Mouse (Mus musculus) liver, postnatal 0 days (tissue): ENCODE measurements around the gene P2ry6. TPM values are rescaled to one million over a fixed set of nuclear protein-coding genes. Genes with fewer than 3 reads are reported as not detected.

ENCODE experiments used
- ATAC-seq: fragments of 200-750 bp; cut with Nextera tagmentation; 2 replicates; pipeline ENCODE4 v1.8.0; 2017; ENCODE audit warnings: mild to moderate bottlenecking, moderate library complexity
- DNase-seq: peaks from one replicate; pipeline ENCODE4 v3.0.0-alpha.2; 2016
- H3K27ac ChIP-seq: fragments of 300-500 bp; sonication (generic); 2 replicates; pipeline ENCODE4 v1.5.1; 2014; ENCODE audit warnings: antibody characterized with exemption, moderate library complexity, mild to moderate bottlenecking, low read depth
- H3K27me3 ChIP-seq: fragments of 300-500 bp; sonication (generic); 2 replicates; pipeline ENCODE4 v1.6.1; 2014; ENCODE audit warnings: low read length, control low read depth, mixed read lengths; ENCODE audit not compliant: insufficient read depth
- H3K36me3 ChIP-seq: fragments of 300-500 bp; sonication (generic); replicated peaks from 2 replicates; pipeline ENCODE4 v1.6.1; 2014; ENCODE audit warnings: mild to moderate bottlenecking, control low read depth, low read length, moderate library complexity, mixed read lengths; ENCODE audit not compliant: insufficient read depth
- H3K4me1 ChIP-seq: fragments of 300-500 bp; sonication (generic); 2 replicates; pipeline ENCODE4 v1.6.1; 2014; ENCODE audit warnings: antibody characterized with exemption, mild to moderate bottlenecking, control low read depth; ENCODE audit not compliant: insufficient read depth
- H3K4me2 ChIP-seq: fragments of 300-500 bp; sonication (generic); 2 replicates; pipeline ENCODE4 v1.6.1; 2014; ENCODE audit warnings: low read depth, mild to moderate bottlenecking, low read length, moderate library complexity, mixed read lengths
- H3K4me3 ChIP-seq: fragments of 300-500 bp; sonication (generic); 2 replicates; pipeline ENCODE4 v1.5.1; 2014; ENCODE audit warnings: low read depth, low read length
- H3K9ac ChIP-seq: fragments of 300-500 bp; sonication (generic); replicated peaks from 2 replicates; pipeline ENCODE4 v1.6.1; 2014; ENCODE audit warnings: mild to moderate bottlenecking, moderate library complexity
- H3K9me3 ChIP-seq: fragments of 300-500 bp; sonication (generic); 2 replicates; pipeline ENCODE4 v1.6.1; 2016; ENCODE audit warnings: mild to moderate bottlenecking, control low read depth, low read length, mixed read lengths
- CTCF ChIP-seq: sonication (generic); IDR thresholded peaks from 2 replicates; pipeline ENCODE4 v1.5.1; 2016; ENCODE audit warnings: antibody characterized with exemption, low read depth
- EP300 ChIP-seq: IDR thresholded peaks from 2 replicates; pipeline ENCODE4 v1.6.1; 2016; ENCODE audit warnings: antibody characterized with exemption, low read depth, mild to moderate bottlenecking
- WGBS: fragments of 180-500 bp; shearing (Covaris S2); extraction: QIAGEN DNeasy Blood & Tissue Kit; methylation state at CpG from one replicate; pipeline ENCODE4 v1.1.7; 2014; ENCODE audit not compliant: insufficient replicate concordance; 5-methylcytosine and 5-hydroxymethylcytosine counted together
- polyA plus RNA-seq: library from polyadenylated mRNA; unstranded; fragments of >200 nt; fragmentation: Nextera tagmentation; extraction: Ambion mirVana; gene quantifications from 2 replicates; pipeline ENCODE4 v1.2.1, GENCODE M21; 2015

P2ry6 gene
- polyA plus RNA-seq, 1 experiment from 2014 or later: 5.3 TPM

- H3K9me3 ChIP-seq: no peaks in the 10 kb centered on the region
- DNase-seq: no peak
- ATAC-seq: no peak
- no peak overlapping the region for H3K4me2 ChIP-seq
- WGBS: 76% methylated on average over 5 of the region's 5 CpGs
- H3K4me3 ChIP-seq: no peak overlapping the region
- H3K27me3 ChIP-seq: no peaks in the 10 kb centered on the region
- H3K36me3 ChIP-seq: peaks cover 14% of the 10 kb centered on the region
- peaks cover 13% of the 10 kb centered on the region for H3K4me1 ChIP-seq
- H3K9ac ChIP-seq: no peak overlapping the region
- TF ChIP-seq CTCF (no peak), EP300 (no peak)
- no peak overlapping the region for H3K27ac ChIP-seq
Measured at GRCm38 (mm10) chr7:100999623-101000022, 25.2 kb upstream of the P2ry6 start.

DNA sequence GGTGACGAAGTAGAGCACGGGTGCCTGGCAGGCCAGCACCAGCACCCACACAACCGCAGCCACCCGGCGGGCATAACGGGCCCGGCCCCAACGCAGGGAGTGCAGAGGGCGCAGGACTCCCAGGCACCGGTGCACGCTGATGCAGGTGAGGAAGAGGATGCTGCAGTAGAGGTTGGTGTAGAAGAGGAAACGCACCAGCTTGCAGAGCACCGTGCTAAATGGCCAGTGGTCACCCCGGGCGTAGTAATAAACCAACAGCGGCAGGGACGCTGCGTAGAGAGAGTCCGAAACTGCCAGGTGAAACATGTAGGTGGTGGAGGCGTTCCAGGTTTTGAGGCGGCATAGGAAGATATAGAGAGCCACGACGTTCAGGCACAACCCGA is 24.1 kb upstream of the P2ry6 start:
- Histone ChIP-seq H3K27ac (no peak overlapping the region), H3K36me3 (peaks cover 14% of the 10 kb centered on the region), H3K27me3 (no peaks in the 10 kb centered on the region), H3K4me2 (no peak overlapping the region), H3K9me3 (no peaks in the 10 kb centered on the region), H3K4me3 (no peak overlapping the region), H3K9ac (no peak overlapping the region), H3K4me1 (peaks cover 7% of the 10 kb centered on the region)
- no peak for ATAC-seq
- no peak for DNase-seq
- no peak for TF ChIP-seq EP300
- no peak for TF ChIP-seq CTCF
- 92% methylated on average over 24 of the region's 24 CpGs for WGBS

DNA sequence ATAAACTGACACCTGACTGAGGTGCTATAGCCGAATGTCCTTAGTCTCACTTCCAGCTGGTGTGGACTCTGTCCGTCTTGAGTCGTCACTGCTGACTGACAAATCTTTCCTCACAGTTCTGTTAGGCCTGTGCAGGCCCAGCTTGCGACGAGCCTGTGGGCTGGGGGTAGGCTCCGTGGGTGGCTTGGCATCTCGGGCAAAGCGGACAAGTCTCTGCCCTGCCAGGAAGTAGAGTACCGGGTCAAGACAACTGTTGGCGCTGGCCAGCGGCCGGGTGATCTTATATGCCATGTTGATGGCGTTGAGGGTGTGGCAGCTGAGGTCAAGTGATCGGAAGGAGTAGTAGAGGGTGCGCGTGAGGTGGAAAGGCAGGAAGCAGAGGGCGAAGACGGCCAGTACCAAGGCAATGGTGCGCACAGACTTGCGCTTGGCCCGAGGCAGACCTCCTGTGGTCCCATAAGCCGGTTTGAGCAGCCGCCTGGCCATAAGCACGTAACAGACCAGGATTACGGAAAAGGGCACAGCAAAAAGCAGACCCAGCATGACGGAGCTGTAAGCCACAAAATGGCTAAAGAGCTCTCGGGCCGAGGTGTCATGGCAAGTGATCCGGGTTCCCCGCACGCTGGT is 23.6 kb upstream of the P2ry6 start:
- Histone ChIP-seq H3K4me2 (no peak overlapping the region), H3K4me3 (no peak overlapping the region), H3K9ac (no peak overlapping the region), H3K9me3 (no peaks in the 10 kb centered on the region), H3K27me3 (no peaks in the 10 kb centered on the region), H3K27ac (no peak overlapping the region), H3K36me3 (peaks cover 14% of the 10 kb centered on the region), H3K4me1 (peaks cover 2% of the 10 kb centered on the region)
- TF ChIP-seq EP300 (no peak), CTCF (no peak)
- DNase-seq (no peak), ATAC-seq (no peak)
- WGBS: 87% methylated on average over 31 of the region's 31 CpGs

DNA sequence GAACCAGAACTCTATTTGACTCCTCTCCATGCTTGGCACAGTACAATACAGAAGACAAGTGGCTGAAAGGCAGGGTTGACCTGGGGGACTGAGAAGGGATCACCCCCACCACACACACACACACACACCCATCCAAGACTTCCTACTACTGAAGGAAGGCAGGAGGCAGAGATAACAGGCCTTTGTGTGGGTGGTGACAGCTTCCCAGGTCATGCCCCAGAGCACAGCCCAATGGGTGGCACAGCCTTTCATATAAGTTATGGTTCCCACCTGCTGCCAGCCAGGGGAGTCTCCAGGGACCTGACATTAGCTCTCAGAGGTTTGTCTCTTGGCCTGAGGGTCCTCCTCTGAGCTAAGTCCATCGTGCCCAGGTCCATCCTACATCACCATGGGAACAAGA is 22.8 kb upstream of the P2ry6 start:
- Histone ChIP-seq H3K27ac (no peak overlapping the region), H3K4me1 (no peaks in the 10 kb centered on the region; the same call in 1 of the 2 replicates), H3K36me3 (peaks cover 14% of the 10 kb centered on the region), H3K27me3 (no peaks in the 10 kb centered on the region), H3K9me3 (no peaks in the 10 kb centered on the region), H3K9ac (no peak overlapping the region), H3K4me3 (no peak overlapping the region), H3K4me2 (no peak overlapping the region)
- no peak for DNase-seq
- no peak for TF ChIP-seq CTCF
- TF ChIP-seq EP300: no peak
- WGBS: 77% methylated on average over 1 of the region's 1 CpGs
- ATAC-seq: no peak

DNA sequence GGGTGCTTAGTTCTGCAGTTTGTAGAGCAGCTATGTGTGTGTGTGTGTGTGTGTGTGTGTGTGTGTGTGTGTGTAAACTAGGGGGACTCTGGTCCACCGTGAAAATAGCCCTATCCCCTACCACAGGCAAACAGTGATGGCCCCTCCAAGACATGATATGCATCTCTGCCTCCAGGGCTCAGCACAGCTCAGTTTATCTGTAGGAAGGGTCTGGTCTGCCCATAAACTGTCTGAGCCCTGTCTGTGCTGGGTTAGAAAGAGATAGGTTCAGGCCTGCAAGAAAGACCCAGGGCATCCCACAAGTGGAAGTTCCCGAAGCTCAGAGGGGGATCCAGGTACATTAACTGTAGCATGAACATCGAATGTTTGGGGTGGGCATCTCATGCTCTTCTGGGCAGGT is 21.5 kb upstream of the P2ry6 start:
- no peak for ATAC-seq
- WGBS: 70% methylated on average over 3 of the region's 3 CpGs
- H3K9me3 ChIP-seq: no peaks in the 10 kb centered on the region
- peaks cover 14% of the 10 kb centered on the region for H3K36me3 ChIP-seq
- TF ChIP-seq CTCF: no peak
- no peak for TF ChIP-seq EP300
- H3K27me3 ChIP-seq: no peaks in the 10 kb centered on the region
- no peak for DNase-seq
- no peak overlapping the region for H3K9ac ChIP-seq
- H3K4me2 ChIP-seq: no peak overlapping the region
- H3K4me1 ChIP-seq: no peaks in the 10 kb centered on the region; the same call in none of the 2 replicates
- H3K27ac ChIP-seq: no peak overlapping the region
- H3K4me3 ChIP-seq: no peak overlapping the region

GRCm38 (mm10) chr7:100995260-100995864 is 20.9 kb upstream of the P2ry6 start:
- Histone ChIP-seq H3K4me1 (peaks cover 5% of the 10 kb centered on the region), H3K36me3 (peaks cover 14% of the 10 kb centered on the region), H3K4me2 (no peak overlapping the region), H3K27me3 (no peaks in the 10 kb centered on the region), H3K9ac (no peak overlapping the region), H3K9me3 (no peaks in the 10 kb centered on the region), H3K4me3 (no peak overlapping the region), H3K27ac (no peak overlapping the region)
- TF ChIP-seq EP300 (no peak), CTCF (no peak)
- no peak for ATAC-seq
- 77% methylated on average over 7 of the region's 7 CpGs for WGBS
- no peak for DNase-seq
